Mouse (Mus musculus): ENCODE measurements around the gene Jak1.

- TF ChIP-seq POLR2A (IDR thresholded peaks at IDR 0.05; ENCODE audit: insufficient read length, low read depth) (no peak), E2F4 (IDR thresholded peaks at IDR 0.05; ENCODE audit: insufficient read depth) (no peak), MAX (IDR thresholded peaks at IDR 0.05; ENCODE audit: low read depth) (no peak), MYOG (IDR thresholded peaks at IDR 0.05; ENCODE audit: control insufficient read depth in 1 of 3, insufficient read depth in 1 of 3, insufficient read length in 2 of 3, low read depth in 2 of 3) (no peak), USF1 (IDR thresholded peaks at IDR 0.05; ENCODE audit: low read depth) (no peak), CEBPB (IDR thresholded peaks at IDR 0.05; ENCODE audit: insufficient read depth, poor library complexity, severe bottlenecking) (no peak), SRF (IDR thresholded peaks at IDR 0.05; ENCODE audit: control insufficient read depth, insufficient read length, low read depth) (no peak)
These were observed 11.1 kb downstream of the Jak1 start for GRCm38 (mm10) chr4:101254015-101254414.
